Mouse (Mus musculus) embryo, embryonic 11 days (tissue): ENCODE data around the gene Ddx5.
"Not testable (repeated sequence)": the region's sequence is repeated elsewhere in the genome, so short reads cannot be mapped to it uniquely, and the experiment has no call there.

Source experiments
- DNase-seq: peaks from one replicate; pipeline ENCODE4 v3.0.0-alpha.2; 2015

Gene Ddx5

DNA sequence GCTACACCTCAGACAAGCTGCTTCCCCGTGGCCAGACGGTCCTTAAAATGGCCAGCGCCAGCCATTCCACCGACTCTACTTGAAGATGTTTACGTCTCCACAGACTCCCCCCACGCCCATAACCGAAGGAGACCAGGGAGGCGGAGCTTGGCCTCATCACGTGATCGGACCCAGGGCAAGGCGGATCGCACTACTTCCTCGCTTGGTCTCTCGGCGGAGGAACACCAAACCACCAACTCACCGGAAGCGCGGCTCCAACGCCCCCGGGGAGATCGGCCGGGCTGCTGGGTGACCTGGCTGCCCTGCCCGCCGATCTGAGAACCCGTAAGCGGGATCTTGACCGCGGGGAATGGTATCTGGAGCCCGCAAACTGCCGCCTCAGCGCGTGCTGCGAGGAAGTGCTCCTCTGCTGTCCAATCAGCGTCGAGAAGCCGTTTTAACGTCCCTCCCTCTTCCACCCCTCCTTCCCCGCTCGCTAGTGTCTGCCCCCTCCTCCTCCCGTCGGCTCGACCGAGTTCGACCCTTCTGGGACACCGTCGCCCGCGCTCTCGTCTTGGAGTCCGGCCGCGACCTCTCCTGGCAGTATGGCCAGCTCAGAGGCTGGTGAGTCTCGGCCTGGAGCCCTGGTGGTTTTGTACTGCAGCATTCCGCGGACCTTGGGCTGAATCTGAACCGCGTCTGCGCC, at the start of gene Ddx5, which contains the start of gene Cep95:
TSS of gene Ddx5 (minus strand) at position 411 of the 685 bp plus-strand sequence.
TSS of gene Cep95 (plus strand) at position 478 of the 685 bp plus-strand sequence.
- DNase-seq: peak; percentile 99

DNA sequence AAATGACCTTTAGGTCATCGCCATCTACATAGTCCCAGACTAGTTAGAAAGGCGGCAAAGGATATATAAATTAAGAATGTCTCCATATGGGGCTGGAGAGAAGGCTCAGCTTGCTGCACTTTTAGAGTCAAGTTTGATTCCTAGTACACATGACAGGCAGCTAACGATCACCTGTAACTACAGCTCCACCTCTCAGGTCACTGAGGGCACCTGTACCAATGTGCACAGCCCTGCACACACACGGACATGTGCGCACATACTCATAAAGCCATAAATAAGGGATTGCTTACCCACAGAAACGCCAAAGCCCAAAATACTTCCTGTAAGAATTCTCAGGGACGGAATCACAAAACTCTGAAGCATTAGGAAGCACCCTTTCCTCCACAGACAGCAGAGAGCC, 39.1 kb upstream of the Ddx5 start:
- DNase-seq: no peak

DNA sequence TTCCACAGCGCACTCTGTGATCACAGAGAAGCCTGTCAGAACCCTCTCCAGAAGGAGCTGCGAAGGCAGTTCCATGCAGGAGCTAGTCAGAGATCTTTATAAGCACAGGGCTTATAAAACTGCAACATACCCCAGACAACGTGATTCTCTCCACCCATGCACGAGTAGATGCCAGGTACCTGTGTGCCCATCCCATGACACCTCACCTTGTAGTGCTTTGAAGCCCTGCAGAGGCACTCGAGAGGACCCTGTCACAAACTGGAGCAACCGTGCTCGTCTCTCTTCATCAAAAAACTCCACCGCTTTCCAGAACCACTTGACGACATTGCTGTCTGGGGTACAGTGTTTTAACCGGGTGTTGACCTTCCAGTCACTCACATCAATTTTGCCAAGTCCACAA, 35.4 kb upstream of the Ddx5 start:
- DNase-seq: no peak

DNA sequence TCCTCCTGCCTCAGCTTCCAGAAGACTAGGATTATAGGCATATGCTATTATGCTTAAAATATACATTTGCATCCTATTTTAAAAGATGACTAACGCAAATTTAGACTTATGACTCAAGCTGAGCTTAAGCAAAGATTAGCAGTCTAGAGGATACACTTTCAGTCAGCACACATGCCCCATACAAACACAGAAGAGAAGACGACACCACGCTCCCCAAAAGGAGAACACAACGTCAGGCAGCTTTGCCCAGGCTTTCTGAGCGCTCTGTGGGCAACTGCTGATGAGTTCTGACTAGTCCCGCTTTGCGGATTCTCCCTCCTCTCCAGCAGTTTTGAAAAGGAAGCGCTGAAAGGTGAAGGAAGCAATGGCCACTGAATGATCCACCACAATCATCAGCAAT, 34.8 kb upstream of the Ddx5 start:
- DNase-seq: no peak

DNA sequence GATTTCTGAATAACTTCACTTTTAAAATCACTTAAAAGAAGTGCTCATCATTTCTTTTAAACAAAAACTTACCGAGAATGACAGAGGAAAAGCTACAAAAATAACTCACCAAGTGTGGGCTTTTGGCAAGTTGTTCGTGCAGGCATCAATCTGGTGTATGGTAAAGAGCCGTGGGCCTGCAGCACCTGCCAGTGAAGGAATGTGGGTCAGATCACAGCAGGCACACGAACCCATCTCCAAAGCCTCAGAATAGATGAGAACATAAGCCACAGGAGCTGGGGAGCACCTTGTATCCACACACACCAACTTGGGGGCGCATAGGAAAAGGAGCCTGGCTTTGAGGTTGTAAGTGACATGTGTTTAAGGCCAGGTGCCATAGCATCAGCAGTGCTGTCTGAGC, 33.9 kb upstream of the Ddx5 start:
- DNase-seq: no peak

DNA sequence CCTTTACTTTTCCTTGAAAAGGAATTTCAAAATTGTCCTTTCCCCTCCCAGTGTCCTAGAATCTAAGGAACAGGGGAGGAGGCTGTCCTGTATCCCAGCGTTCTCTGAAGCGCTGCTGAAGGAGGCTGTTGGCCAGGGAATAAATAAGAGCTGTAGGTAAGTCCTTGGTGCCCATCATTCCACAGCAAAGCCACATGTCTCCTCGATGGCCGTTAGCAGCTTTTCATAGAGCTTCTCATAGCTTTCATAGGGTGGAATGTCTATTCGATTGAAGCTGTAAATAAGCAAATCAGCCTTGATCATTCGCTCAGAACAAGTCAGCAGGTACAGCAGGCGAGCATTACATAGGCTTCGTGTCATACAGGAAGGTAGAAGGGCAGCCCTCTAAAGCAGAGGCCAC, 33.5 kb upstream of the Ddx5 start:
- DNase-seq: no peak

DNA sequence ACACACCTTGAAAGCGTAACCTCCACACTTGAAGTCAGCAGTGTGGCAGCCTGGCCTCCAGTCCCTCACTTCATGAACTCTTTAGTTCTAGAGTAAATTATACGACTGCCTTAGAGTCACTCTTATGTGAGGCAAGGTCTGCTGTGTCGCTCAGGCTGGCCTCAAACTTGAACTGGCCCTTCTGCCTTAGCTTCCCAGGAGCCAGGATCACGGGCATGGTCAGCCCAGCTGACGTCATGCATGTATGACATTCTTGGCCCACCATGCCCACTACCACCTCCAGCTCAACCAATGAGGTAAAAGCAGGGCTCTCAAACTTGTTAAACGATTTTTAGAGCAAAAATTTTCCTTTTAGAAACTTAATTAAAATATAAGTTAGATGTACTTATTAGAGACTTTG, 32.4 kb upstream of the Ddx5 start:
- DNase-seq: no peak

DNA sequence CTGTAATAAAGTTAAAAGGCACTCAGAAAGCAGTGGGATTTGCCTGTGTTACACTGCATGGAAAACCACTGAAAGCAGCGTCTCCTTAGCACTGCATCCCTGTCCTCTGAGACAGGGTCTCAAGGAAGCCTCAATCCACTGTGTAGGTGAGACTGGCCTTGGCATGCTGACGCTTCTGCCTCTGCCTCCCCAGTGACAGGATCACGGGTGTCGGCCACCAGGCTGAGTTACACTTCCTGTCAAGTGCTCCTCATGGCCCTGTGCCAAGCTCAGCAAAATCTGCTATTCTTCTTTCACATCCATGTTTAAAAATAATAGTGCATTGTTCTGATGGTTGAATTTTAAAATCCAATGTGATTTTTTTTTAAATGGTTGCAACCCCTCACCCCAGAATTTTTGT, 32.0 kb upstream of the Ddx5 start:
- DNase-seq: no peak

DNA sequence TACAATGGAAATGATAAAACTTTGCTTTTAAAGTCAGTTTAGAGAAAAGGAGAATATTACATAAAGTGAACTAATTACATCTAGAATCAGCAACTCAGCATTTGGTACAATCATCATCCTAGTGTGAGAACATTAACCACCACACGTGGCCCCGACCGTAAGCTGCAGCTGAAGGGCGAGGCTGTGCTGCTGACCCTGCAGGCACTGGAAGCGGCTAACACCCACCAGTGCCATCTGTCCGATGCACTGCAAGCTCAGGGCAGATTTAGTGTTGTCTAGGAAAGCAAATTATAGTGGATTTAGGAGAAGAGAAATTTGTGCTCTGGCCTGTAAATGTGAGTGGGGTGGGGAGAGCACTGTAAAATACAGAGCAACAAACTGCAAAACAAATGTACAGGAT, 31.3 kb upstream of the Ddx5 start:
- no peak for DNase-seq

DNA sequence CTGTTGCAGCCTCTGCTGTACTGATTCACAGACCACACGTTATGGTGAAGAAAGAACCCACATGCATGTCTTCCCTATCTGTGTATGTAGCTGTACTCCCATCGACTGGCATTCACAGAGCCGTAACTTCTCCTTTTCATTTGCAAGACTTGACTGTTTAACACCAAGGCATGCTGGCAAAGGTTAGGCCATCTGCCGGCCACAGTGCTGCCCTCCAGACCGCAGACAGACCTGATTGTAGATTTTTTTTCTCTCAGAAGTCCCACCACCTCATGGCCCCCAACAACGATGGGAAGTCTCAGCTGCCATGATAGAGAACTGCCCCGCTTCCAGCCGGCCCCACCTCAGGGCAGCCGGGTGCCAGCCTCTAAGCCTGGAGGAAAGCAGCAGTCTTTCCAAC, 30.6 kb upstream of the Ddx5 start:
- no peak for DNase-seq

DNA sequence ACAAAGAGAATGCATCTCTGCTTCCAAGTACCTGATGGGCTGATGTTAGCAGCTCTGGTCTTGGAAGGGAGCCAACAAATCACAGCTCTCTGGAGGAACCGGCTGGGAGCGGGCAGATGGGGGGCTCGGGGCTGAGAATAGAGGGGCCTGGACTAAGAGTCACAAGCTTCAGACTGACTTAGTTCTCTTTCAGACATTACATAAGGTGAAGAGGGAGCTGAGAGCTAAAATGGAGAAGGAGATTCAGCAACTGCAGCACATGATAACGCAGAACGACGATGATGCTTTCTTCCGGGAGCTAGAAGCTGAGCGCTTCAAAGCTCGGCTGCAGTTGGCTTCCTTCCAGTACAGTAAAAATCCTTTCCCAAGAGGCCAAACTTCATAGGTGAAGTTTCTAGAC, 29.4 kb upstream of the Ddx5 start:
- no peak for DNase-seq

DNA sequence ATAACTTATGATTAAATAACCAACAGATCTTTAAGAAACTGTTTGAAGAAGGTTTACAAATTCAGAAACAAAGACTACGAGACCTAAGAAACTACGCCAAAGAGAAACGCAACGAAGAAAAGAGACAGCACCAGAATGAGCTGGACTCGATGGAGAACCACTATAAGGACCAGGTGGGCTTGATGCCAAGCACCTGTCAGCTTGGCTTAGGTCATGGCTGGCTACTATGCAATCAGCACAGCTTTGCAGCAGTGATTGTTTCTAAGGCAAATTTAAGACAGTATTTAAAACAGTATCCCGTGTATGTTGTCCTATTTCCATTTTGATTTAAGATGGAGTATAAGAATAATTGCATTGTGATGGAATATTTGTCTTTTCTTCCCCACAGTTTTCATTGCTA, 28.8 kb upstream of the Ddx5 start:
- no peak for DNase-seq

DNA sequence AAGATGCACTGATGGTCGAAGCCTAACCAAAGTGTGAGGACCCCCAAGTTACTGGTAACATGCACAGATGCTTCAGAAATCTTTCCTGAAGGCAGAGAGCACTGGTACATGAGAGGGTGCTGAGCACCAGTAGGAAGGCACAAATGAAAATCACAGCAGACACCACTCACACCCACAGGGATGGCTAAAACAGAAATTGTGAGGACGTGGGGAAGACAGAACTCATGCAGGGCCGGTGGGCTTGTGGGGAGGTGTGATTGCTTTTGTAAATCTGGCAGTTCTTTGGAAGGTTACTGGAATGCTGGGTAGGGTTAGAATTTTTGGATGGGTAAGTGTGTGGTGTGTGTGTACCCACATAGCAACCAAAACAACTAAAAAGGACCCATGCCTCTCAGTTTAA, 28.2 kb upstream of the Ddx5 start:
- no peak for DNase-seq

DNA sequence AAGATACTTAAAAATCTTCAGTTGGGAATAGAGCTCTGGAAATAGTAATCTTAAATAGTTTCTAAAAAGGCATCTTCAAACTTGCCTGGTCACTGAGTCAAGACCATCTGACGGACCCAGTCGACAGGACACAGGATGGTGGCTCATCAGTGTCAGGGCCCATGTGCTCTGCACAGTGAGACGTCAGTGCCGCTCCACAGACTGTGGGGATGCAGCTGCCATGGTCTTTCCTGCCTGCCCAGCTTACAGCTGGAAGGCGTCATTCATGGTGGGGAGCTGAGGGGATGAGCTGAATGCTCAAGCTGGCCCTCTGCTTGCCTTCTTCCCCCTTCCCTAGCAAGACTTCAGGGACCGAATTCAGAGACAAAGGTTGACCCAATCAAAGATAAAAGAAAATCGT, 27.3 kb upstream of the Ddx5 start:
- DNase-seq: no peak

DNA sequence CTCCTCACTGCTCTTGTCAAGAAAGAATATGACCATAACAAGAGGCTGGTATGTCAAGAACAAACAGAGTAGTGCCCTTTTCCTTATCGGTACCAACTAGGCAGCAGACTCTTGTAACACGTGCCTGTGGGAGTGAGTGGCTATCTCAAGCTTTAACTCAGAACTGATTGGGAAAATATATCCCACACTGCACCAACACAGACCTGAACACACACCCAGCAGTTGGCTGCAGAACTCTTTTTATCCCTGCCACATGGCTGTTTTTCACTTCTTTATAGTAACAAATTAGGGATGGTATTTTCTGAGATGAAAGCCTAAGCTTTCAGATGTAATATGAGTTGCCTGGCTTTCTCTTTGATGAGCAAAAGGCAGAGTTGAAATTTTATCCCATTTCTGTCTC, 26.8 kb upstream of the Ddx5 start:
- no peak for DNase-seq

DNA sequence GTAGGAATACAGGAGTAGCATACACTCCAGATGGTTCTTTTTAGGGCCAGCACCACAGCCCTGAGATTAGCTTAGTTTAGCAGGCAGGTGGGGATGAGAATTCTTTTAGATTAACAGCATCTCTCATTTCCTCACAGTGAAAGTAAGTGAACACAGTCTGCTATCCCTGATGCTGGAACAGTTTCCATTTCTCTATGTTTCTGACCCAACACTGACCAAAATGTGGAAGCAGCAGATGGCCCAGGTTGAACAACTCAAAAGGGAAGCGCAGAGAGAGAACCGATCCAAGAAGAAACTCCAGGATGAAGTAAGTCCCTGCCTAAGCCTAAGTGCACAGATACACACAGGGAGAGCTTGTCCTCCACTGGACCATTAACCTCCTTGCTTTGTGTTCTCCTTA, 26.3 kb upstream of the Ddx5 start:
- no peak for DNase-seq

DNA sequence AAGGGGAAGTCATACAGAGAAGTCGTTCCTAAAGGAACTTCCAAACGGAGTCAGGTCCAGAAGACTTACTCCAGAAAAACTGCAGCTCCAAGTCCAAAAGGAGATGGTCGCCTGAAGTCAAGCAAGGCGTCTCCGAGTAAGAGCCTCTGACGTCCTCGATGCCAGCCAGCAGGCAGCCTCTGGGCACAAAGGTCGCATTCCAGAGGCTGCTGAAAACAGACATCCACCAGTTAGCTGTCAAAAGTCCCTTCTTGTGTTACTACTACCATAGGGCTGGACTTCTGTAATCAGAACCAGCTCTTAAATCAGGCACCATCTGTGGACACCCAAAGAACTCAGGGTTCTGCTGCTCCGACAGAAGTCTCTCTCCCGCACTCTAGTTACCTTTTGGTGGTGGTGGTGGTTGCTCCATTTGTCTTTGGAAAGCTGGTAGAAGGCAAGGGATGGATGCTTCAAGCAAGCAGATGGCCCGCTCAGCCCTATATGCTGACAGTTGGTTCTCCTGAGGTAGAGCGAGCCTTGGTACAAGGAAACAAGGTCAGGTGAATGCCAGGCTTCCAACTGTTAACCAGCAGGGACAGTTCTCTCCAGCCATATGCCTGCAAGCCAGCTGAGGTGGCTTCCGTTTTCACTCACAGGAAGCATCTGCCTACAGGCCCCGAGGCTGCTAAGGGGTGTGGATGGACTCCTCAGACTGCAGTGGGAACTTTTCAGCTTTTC, 25.8 kb upstream of the Ddx5 start:
- no peak for DNase-seq

DNA sequence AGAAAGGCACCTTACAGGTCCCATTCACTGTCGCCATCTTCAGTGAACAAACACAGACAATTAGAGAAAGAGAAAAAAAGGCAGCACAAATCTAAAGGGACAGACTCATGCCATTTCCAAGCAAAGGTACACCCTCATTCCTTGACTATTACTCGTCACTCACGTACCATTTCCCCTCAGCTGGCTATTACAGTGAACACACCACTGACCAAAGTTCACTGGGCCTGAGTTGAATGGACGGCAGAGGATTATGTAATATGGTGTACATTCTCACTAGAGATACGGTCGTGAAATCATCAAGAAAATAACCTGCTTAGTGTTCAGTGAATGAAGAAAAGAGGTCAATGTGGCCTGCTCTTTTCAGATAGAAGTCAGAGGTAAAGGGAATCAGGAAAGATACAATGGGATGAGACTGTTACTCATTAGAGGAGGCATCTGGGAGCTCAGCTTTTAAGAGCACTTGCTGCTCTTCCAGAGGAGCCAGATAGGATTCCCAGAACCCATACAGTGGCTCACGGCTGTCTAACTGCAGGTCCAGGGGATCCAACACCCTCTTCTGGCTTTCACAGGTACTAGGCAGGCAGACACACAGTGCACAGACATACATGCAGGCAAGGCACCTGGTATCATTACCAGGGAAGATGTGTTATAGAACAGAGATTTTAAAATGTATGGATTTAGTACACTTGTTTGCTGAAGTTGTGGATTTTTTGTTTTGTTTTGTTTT, 23.6 kb upstream of the Ddx5 start:
- no peak for DNase-seq

DNA sequence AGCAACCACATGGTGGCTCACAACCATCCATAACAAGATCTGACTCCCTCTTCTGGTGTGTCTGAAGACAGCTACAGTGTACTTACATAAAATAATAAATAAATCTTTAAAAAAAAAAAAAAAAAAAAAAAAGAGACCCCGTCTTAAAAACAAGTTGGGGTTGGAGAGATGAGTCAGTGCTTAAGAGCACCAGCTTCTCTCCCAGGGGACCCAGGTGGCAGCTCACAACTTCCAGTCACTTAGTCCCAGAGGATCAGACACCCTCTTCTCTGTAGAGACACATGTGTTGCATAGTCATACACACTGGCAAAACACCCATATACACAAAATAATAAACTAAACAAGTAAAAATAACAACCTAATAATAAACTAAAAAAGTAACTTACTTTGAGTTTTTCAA, 18.5 kb upstream of the Ddx5 start:
- not testable (repeated sequence) for DNase-seq

DNA sequence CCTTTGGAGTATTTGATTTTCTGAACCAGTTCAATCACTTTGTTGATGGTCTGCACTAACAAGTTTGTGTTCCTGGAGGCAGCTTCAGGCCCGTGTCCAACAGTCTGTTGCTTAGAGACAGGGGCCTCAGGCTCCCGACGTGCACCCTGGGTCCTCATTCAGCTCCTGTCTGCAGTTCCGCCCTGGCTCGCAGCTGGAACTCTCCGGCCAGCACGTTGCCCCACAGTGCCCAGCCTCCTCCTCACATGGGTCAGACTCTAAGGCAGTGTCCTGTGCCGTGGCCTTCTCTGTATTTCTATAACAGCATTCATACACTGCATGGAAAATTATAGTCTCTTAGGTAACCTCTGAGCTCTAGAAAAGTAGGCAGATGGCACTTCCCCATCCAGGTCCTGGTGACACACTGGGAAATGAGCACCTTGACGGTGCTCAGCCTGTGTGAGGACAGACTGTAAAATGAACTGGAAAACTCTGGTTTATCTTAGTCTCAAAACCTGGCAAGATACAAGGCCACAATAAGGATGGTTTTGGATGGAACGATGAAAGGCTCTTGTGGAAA, 13.2 kb upstream of the Ddx5 start:
- no peak for DNase-seq

DNA sequence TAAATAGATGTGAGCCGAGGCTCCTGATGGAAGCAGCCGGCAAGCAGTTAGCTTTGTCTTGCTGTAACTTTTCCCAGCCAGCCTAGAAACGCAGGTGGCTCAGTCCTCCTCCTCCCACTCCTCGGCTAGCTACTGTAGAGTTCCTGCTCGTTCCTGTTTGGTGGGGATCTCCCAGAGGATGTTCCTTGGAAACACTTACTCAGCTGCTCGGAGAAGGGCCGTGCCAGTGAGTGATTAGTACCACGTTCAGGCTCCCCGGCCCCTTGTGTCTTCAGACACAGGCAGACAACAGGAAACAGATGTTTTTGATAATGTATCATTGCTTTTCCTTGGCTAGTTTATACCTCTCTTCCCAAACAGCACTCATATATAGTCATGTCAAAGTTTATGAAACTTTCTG, 6.7 kb upstream of the Ddx5 start:
- DNase-seq: peak; percentile 43

DNA sequence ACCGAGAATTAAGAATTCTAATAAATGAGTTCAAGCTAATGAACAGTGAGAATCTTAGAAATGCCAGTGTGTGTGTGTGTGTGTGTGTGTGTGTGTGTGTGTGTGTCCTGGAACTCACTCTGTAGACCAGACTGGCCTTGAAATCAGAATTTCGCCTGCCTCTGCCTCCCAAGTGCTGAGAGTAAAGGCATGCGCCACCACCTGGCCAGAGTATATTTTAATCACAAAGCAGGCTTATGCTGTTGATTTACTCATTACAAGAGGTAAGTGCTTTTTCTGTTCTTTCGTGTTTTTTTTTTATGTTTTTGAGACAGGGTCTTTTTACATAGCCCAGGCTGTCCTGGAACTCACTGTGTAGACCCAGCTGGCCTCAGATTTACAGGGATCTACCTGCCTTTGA, 4.9 kb upstream of the Ddx5 start:
- no peak for DNase-seq

DNA sequence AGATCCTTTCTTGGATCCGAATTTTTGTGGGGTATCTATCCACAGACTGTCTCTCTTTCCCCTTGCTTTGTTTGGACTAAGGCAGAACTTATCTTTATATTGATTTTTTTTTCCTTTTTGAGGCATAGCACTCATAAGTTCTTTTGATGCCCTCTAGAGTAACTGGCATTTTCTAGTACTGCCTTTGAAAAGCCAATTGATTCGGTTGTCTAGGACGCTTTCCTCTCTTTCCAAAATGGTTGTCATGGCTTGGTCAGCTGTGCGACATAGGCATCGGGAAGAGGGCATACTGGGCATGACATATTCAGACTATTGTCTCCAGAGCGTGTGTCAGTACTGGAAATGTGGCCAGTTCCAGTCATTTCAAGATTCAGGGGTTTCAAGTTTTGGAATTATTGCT, 664 bp upstream of the Ddx5 start:
- DNase-seq: peak; percentile 59
